Mouse (Mus musculus) gastrocnemius, postnatal 4 days (tissue): Measurements from ENCODE around the gene Disp1. TPM values are rescaled to one million over a fixed set of nuclear protein-coding genes. Genes with fewer than 3 reads are reported as not detected.
A peak's percentile ranks its signal among the peaks of the same experiment; 100 is the strongest.

Experiments used
- DNase-seq, 2 experiments: peaks; one replicate each; pipeline ENCODE4 v3.0.0; 2021 to 2022; ENCODE audit warnings: low spot score in 2 of 2, mixed read lengths in 2 of 2
- total RNA-seq, 2 experiments: library from RNA; stranded (reverse); gene quantifications; 2 replicates each; pipeline ENCODE4 v1.2.3; 2021

Gene Disp1
- total RNA-seq, 2 experiments from 2014 or later = 19.3 to 22.2 TPM

- DNase-seq = no peak
Measured at GRCm38 (mm10) chr1:183207623-183208022, 13.7 kb downstream of the Disp1 start.

GRCm38 (mm10) chr1:183207141-183207540 is 14.2 kb downstream of the Disp1 start:
- no peak for DNase-seq

- DNase-seq = no peak
Measured at GRCm38 (mm10) chr1:183200926-183201325, 20.4 kb downstream of the Disp1 start.

- DNase-seq = no peak
Measured at GRCm38 (mm10) chr1:183194763-183195162, 26.6 kb downstream of the Disp1 start.

- DNase-seq = no peak
Measured at GRCm38 (mm10) chr1:183194151-183194550, 27.2 kb downstream of the Disp1 start.

GRCm38 (mm10) chr1:183191398-183191797 is 29.9 kb downstream of the Disp1 start:
- no peak for DNase-seq

GRCm38 (mm10) chr1:183190456-183190855 is 30.9 kb downstream of the Disp1 start:
- no peak for DNase-seq

GRCm38 (mm10) chr1:183189014-183189662 is 32.2 kb downstream of the Disp1 start:
- DNase-seq = no peak

GRCm38 (mm10) chr1:183188115-183189013 is 33.0 kb downstream of the Disp1 start:
- DNase-seq = peak in 1 of 2 experiments; percentile 44

GRCm38 (mm10) chr1:183185560-183185959 is 35.8 kb downstream of the Disp1 start:
- no peak for DNase-seq

GRCm38 (mm10) chr1:183184681-183185080 is 36.6 kb downstream of the Disp1 start:
- DNase-seq = no peak

GRCm38 (mm10) chr1:183183565-183183964 is 37.8 kb downstream of the Disp1 start:
- no peak for DNase-seq

- DNase-seq = no peak
Measured at GRCm38 (mm10) chr1:183182641-183183414, 38.5 kb downstream of the Disp1 start.

GRCm38 (mm10) chr1:183181030-183181395 is 40.3 kb downstream of the Disp1 start:
- DNase-seq = no peak

- no peak for DNase-seq
Measured at GRCm38 (mm10) chr1:183180301-183181029, 40.9 kb downstream of the Disp1 start.

- DNase-seq = no peak
Measured at GRCm38 (mm10) chr1:183179316-183179715, 42.0 kb downstream of the Disp1 start.

GRCm38 (mm10) chr1:183175236-183175635 is 46.1 kb downstream of the Disp1 start:
- no peak for DNase-seq

GRCm38 (mm10) chr1:183171095-183171494 is 50.2 kb downstream of the Disp1 start:
- no peak for DNase-seq

- DNase-seq = no peak
Measured at GRCm38 (mm10) chr1:183168465-183168864, 52.9 kb downstream of the Disp1 start.

GRCm38 (mm10) chr1:183167776-183168175 is 53.5 kb downstream of the Disp1 start:
- DNase-seq = no peak

GRCm38 (mm10) chr1:183166700-183167099 is 54.6 kb downstream of the Disp1 start:
- no peak for DNase-seq
